Mouse (Mus musculus) T-helper 17 cell (primary cell): ENCODE data around the gene Slc16a8.

ENCODE experiments used
- in situ Hi-C, 2 experiments: fragments of 300-600 bp; cut with MboI, MseI; formaldehyde crosslinking; loops; 1 replicate in 1 of 2; 2 replicates in 1 of 2; pipeline ENCODE4 v1.15.1; 2025; ENCODE audit warnings: high pct_unique_total_duplicates in 2 of 2

Slc16a8 gene

GRCm38 (mm10) chr15:79254661-79255060 is at the start of gene Slc16a8:
Gene Slc16a8 (minus strand): TSS chr15:79254761.
- in situ Hi-C loops = no loop called here

DNA sequence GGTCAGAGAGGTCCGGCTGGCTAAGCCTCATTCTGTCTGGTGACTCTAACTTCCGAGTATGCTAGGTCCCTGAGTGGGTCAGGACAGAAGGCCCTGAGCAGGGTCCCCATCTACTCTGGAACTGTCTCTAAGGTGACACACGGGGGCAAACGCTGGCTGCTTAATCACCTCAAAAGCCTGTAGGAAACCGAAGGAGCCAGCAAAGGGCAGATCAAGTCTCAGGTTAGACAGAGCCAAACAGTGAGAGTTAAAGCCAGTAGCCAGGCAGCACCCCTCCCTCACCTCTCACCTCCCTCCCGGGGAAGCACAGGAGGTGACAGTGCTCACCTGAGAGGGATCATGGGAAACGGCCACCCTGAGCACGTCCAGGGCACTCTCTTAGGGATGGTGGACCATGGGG is 49.2 kb upstream of the Slc16a8 start:
- in situ Hi-C loops = no loop called here

- in situ Hi-C loops = loop anchor here in 1 of 2 experiments (5.0 kb wide), 1 partner anchor 102 kb away; no protein-coding TSS in a partner anchor
Observed at GRCm38 (mm10) chr15:79299563-79300155, 45.1 kb upstream of the Slc16a8 start.

- in situ Hi-C loops = loop anchor here in 1 of 2 experiments (5.0 kb wide), 1 partner anchor 101 kb away; no protein-coding TSS in a partner anchor
Observed at GRCm38 (mm10) chr15:79298553-79298952, 44.0 kb upstream of the Slc16a8 start.

GRCm38 (mm10) chr15:79292779-79293178 is 38.2 kb upstream of the Slc16a8 start:
- in situ Hi-C loops = loop anchor here in 1 of 2 experiments (5.0 kb wide), 1 partner anchor 50 kb away; no protein-coding TSS in a partner anchor

DNA sequence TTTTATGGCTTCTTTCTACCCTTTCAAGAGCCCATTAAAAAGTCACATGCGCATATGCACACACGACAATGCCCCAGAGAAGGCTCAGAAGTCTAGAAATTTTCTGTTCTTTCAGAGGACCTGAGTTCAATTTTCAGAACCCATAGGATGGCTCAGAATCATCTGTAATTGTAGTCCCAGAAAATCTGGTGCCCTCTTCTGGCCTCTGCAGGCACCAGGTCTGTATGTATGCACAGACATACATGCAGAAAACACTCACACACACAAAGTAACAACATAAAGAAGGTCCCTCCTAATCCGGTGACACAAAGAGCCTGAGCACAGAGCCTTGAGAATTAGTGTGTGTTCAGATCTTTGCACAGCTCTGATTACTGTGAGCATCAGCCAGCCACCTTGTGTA is 35.8 kb upstream of the Slc16a8 start:
- in situ Hi-C loops = loop anchor here in 1 of 2 experiments (5.0 kb wide), 1 partner anchor 48 kb away; no protein-coding TSS in a partner anchor

GRCm38 (mm10) chr15:79289441-79289840 is 34.9 kb upstream of the Slc16a8 start:
- in situ Hi-C loops = no loop called here

GRCm38 (mm10) chr15:79288387-79288786 is 33.8 kb upstream of the Slc16a8 start:
- in situ Hi-C loops = no loop called here

DNA sequence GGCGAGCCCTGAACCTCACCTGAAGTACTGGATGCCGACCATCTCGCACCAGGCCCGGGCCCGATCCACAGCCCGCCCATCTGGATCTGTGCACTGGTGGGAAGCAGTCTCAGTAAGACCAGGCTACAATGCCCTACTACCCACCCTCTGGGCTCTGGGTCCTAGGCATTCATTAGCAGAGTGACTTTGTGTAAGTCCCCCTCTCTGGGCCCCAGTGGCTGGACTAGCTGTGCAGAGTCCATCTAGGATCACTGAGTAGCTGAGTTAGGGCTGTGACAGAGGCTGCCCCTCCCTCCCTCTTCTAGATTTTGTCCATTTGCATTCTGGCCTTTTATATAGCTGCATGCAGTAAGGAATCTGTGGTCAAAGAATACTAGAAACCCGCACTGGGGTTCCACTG is 32.5 kb upstream of the Slc16a8 start:
- in situ Hi-C loops = no loop called here

- in situ Hi-C loops = no loop called here
Observed at GRCm38 (mm10) chr15:79286141-79286540, 31.6 kb upstream of the Slc16a8 start.

DNA sequence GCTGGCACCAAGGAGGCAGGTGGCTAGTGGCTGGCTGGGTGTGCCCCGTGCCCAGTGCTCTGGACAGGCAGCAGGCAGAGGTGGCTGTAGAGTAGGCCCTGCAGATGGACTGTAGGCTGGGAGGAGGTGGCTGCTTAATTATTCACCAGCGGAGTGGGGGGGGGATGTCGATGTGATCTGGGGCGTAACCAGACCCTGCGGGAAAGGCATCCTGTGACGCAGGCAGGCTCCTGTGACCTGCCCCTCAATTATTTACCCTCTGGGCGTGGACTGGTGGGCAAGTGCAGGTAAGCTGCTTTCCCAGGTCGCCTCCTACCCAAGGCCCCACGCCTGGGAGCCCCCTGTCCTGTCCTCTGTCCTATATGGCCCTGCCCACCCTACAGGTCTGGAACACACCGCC is 30.8 kb upstream of the Slc16a8 start, which contains the start of gene Baiap2l2:
Gene Baiap2l2, minus strand, starts transcription at position 139 of the 400 bp plus-strand sequence.
- in situ Hi-C loops = no loop called here

DNA sequence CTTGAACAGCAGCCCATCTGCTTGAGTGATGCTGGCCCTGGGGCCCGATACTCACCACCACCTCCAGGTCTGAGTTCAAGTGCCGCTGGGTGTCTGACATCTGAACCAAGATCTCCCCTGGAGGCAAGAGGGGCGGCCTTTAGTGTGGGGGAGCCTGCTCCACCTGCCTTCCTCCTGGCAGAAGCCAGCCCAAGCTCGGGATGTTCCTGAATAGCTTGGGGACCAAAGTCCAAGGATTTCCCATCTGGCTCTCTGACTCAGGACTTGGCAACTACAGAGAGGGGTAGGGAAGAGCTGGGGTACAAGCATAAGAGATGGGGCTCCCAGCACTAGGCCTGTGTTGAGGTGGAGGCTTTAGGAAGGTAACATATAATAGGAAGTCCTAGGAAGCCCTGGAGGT is 28.8 kb upstream of the Slc16a8 start:
- in situ Hi-C loops = no loop called here

GRCm38 (mm10) chr15:79282434-79282833 is 27.9 kb upstream of the Slc16a8 start:
- in situ Hi-C loops = no loop called here

DNA sequence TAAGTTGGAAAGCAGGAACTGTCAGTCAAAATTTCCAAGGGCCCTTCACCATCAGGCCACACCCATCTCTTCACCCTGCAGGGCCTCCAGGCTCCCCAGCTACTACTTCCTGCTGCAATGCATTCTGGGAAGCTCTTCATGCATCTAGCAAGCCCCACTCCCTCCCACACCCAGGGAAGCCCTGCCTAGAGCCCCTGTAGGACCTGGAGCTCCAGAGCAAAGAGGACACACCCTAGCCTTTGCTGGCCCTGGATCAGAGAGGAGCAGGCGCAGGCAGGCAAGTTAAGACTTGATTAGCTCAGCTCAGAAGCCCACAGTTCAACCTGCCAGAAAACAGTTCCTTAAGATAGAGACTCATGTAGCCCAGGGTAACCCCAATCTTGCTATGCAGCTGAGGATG is 26.8 kb upstream of the Slc16a8 start:
- in situ Hi-C loops = no loop called here

GRCm38 (mm10) chr15:79280850-79281249 is 26.3 kb upstream of the Slc16a8 start:
- in situ Hi-C loops = no loop called here

DNA sequence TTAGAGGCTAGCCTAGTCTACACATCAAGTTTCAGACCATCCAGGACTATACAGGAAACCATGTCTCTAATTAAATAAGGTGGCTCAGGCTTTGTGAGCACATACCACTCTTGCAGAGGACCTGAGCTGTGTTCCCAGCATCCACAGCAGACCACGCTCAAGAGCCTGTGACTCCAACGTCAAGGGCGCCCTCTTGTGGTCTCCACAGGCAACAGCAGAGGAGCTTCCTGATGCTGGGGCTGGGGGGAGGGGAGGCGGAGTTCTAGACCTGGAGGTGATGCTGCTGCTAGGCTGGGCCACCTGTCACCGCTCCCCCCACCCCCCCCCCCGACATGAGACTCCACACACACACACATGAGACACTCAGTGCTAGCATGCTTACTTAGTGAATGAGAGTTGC is 25.6 kb upstream of the Slc16a8 start:
- in situ Hi-C loops = no loop called here

DNA sequence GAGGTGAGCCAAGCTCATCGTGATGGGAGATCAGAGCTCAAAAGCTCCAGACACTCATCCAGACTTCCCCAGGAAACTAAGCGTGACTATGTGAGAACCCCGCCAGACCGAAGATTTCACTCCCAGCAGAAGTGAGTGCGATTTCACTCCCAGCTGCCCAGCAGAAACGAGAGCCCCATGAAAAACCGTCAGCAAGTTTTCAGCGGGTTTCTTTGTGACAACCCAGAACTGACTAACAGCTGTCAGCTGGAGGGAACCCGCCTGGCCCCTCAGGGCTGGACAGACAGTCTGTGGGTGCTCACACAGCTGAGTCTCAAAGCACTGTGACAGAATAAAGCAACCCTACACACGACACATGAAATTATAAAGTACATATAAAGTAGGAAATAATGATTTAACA is 23.2 kb upstream of the Slc16a8 start:
- in situ Hi-C loops = loop anchor here in 1 of 2 experiments (5.0 kb wide), 1 partner anchor 45 kb away; no protein-coding TSS in a partner anchor

GRCm38 (mm10) chr15:79273020-79273419 is 18.5 kb upstream of the Slc16a8 start:
- in situ Hi-C loops = no loop called here

DNA sequence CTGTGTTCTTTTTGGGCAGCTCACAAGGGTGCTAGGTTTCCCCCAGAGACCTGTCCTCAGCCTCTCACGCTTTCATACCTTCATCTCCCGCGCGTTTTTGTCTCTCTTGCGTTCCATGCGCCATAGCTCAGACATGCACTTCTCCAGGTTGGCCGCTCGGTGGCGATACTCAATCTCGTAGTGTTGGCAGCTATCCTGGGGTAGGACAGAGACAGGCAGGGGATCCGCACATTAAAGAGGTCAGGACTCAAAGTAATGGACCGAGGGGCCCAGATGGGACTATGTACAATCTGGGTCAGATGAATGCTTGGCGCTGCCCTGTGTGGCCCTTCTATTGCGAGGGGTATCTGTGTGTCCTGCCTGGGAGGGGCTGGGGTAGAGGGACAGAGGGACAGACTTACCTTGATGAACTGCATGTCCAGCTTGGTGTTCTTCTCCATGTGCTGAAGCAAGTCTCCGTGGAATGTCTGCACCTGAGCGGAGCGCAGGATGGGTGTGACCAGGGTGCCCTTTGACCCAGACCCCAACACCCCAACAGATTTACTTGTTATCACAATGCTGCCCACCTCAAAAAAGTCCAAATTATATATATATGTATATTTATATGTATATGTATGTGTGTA is 16.7 kb upstream of the Slc16a8 start:
- in situ Hi-C loops = no loop called here

DNA sequence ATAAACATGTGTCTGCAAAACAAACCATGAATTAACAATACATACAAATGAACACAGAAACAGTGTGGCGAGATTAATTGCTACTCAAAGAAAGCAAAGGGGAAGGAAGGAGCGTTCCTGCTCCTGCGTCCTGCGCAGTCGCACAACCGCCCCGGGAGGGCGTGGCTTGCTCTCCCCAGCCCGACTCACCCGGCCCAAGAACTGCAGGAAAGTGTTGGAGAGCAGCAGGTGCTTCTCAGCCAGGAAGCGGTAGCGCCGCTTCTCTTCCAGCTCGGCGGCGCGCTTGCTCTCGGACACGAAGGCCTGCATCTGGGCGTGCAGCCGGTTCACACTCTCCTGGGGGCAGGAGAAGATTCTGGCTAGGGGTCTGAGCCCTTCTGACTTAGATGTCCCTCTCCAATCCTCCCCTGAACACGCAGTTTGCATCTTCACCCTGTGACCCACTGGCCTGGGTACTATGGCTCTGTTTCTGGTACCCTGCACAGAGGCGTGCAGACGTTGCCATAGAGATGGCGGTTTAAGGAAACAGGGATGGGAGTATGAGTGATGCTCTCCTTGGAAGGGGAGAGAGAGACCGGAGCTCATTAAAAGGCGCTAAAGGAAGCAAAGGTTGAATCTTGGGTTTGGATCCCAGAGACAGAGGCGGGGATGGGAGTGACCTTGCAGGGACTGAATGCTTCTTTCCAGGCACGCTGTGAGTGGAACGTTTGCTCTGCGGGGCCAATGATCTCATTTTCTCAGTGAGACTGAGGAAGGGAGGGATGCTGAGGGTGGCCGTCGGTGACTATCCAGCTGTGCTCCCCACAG is 16.0 kb upstream of the Slc16a8 start:
- in situ Hi-C loops = no loop called here

GRCm38 (mm10) chr15:79268521-79268920 is 14.0 kb upstream of the Slc16a8 start:
- in situ Hi-C loops = no loop called here

DNA sequence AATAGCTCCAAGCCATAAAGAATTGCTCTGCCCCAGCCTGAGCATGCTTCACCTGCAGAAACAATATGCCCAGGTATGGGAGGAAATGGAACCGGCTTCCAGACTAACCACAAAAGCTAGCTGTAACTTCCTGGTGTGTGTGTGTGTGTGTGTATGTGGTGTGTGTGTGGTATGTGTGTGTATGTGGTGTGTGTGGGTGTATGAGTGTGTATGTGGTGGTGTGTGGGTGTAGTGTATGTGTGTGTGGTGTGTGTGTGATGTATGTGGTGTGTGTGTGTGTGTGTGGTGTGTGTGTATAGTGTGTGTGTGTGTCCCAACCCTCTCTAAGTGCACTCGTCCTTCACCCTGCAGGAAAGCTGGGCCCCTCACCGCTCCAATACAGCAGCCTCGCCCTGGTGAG is 10.8 kb upstream of the Slc16a8 start:
- in situ Hi-C loops = no loop called here
